Mouse (Mus musculus): Measurements from ENCODE around the gene Sult1b1. TPM values are rescaled to one million over a fixed set of nuclear protein-coding genes. Genes with fewer than 3 reads are reported as not detected.
"Not testable (repeated sequence)": the region's sequence is repeated elsewhere in the genome, so short reads cannot be mapped to it uniquely, and the experiment has no call there.

Sult1b1 gene
- total and polyA plus RNA-seq, 3 experiments = not detected

DNA sequence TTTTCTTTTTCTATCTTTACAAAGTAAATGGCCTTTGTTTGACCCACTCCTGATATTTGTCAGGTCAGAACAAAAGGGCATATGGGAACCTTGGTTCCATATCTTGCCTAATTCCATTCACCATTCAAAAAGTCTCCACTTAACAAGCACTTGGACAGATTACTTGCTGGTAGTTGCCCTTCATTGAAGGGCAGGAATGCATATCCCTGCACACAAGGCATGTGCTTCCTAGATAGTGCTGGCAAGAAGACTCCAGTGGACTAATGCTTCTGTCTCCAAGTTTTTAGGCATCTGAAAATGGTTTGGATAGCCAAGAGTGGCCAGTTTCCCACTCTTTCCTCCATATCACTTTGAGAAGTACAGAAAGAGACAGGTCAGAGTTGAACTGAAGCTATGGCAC, 38.7 kb downstream of the Sult1b1 start:
- Histone ChIP-seq H3K27ac (ENCODE audit: control insufficient read depth, low read depth, low read length) (no peak overlapping the region), H3K9ac (ENCODE audit: control insufficient read depth, low read depth, low read length, poor library complexity, severe bottlenecking) (no peak overlapping the region), H3K27me3 (ENCODE audit: control insufficient read depth in 1 of 2, insufficient read depth in 2 of 2, low read length in 2 of 2) (no peaks in the 10 kb centered on the region), H3K9me3 (replicated peaks; ENCODE audit: insufficient read depth, low read length) (no peaks in the 10 kb centered on the region), H3K36me3 (ENCODE audit: control insufficient read depth in 1 of 2, insufficient read depth in 2 of 2, low read length in 2 of 2) (no peaks in the 10 kb centered on the region), H3K4me3 (ENCODE audit: control insufficient read depth in 1 of 2, insufficient read depth in 1 of 2, low read depth in 2 of 2, low read length in 2 of 2) (no peak overlapping the region), H3K4me1 (ENCODE audit: control insufficient read depth in 1 of 2, insufficient read depth in 2 of 2, low read length in 2 of 2) (no peaks in the 10 kb centered on the region), H3K79me2 (ENCODE audit: control insufficient read depth, insufficient read depth, low read length, poor library complexity) (no peaks in the 10 kb centered on the region)
- DNase-seq (ENCODE audit: low read depth, low spot score) = no peak
- TF ChIP-seq RCOR1 (IDR thresholded peaks at IDR 0.05; ENCODE audit: low read depth, low read length) = no peak
- TF ChIP-seq EP300 (IDR thresholded peaks at IDR 0.05; ENCODE audit: low read depth in 1 of 2, low read length in 2 of 2) = no peak
- no peak for TF ChIP-seq CHD2 (IDR thresholded peaks at IDR 0.05; ENCODE audit: low read length)
- TF ChIP-seq CHD1 (IDR thresholded peaks at IDR 0.05; ENCODE audit: low read depth, low read length) = no peak
- no peak for TF ChIP-seq POLR2A (IDR thresholded peaks at IDR 0.05; ENCODE audit: control insufficient read depth in 1 of 2, insufficient read depth in 1 of 2, low read depth in 1 of 2, low read length in 2 of 2, poor library complexity in 1 of 2)
- no peak for TF ChIP-seq MAFK (IDR thresholded peaks at IDR 0.05; ENCODE audit: borderline replicate concordance, low read depth, low read length)
- no peak for TF ChIP-seq MXI1 (IDR thresholded peaks at IDR 0.05; ENCODE audit: low read depth, low read length)
- TF ChIP-seq POLR2AphosphoS2 (IDR thresholded peaks at IDR 0.05; ENCODE audit: low read length) = no peak

DNA sequence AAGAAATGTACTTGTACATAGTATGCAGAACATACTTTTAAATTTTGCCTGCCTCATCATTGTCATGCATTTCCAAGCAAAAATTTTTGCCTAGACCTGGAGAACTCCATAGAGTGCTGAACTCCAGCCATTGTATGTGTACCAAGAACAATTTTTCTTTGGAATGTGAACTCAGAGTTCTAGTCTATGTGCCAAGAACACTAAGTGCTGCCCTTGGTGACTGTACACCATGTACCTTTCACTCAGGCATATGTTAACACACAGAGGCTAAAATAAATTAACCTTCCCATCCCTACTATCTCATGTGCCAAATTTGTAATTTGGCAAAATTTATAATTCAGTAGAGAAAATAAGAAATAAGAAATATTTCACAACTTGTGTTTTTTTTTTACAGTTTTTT, 39.1 kb downstream of the Sult1b1 start:
- no peak overlapping the region for H3K9ac ChIP-seq (ENCODE audit: control insufficient read depth, low read depth, low read length, poor library complexity, severe bottlenecking)
- H3K4me1 ChIP-seq (ENCODE audit: control insufficient read depth in 1 of 2, insufficient read depth in 2 of 2, low read length in 2 of 2) = no peaks in the 10 kb centered on the region
- H3K27ac ChIP-seq (ENCODE audit: control insufficient read depth, low read depth, low read length) = no peak overlapping the region
- TF ChIP-seq ZMIZ1 (IDR thresholded peaks at IDR 0.05; ENCODE audit: low read depth, low read length) (no peak), GATA1 (IDR thresholded peaks at IDR 0.05; ENCODE audit: low read depth, low read length) (no peak), SIN3A (IDR thresholded peaks at IDR 0.05; ENCODE audit: low read length) (no peak), MXI1 (IDR thresholded peaks at IDR 0.05; ENCODE audit: low read depth, low read length) (no peak), POLR2AphosphoS2 (IDR thresholded peaks at IDR 0.05; ENCODE audit: low read length) (no peak), RCOR1 (IDR thresholded peaks at IDR 0.05; ENCODE audit: low read depth, low read length) (no peak), TBP (IDR thresholded peaks at IDR 0.05; ENCODE audit: low read depth, low read length) (no peak), GABPA (IDR thresholded peaks at IDR 0.05; ENCODE audit: low read depth, low read length) (no peak)
- no peaks in the 10 kb centered on the region for H3K9me3 ChIP-seq (replicated peaks; ENCODE audit: insufficient read depth, low read length)
- no peak for DNase-seq (ENCODE audit: low read depth, low spot score)
- H3K27me3 ChIP-seq (ENCODE audit: control insufficient read depth in 1 of 2, insufficient read depth in 2 of 2, low read length in 2 of 2) = no peaks in the 10 kb centered on the region
- no peak overlapping the region for H3K4me3 ChIP-seq (ENCODE audit: control insufficient read depth in 1 of 2, insufficient read depth in 1 of 2, low read depth in 2 of 2, low read length in 2 of 2)
- H3K36me3 ChIP-seq (ENCODE audit: control insufficient read depth in 1 of 2, insufficient read depth in 2 of 2, low read length in 2 of 2) = no peaks in the 10 kb centered on the region
- H3K79me2 ChIP-seq (ENCODE audit: control insufficient read depth, insufficient read depth, low read length, poor library complexity) = no peaks in the 10 kb centered on the region

DNA sequence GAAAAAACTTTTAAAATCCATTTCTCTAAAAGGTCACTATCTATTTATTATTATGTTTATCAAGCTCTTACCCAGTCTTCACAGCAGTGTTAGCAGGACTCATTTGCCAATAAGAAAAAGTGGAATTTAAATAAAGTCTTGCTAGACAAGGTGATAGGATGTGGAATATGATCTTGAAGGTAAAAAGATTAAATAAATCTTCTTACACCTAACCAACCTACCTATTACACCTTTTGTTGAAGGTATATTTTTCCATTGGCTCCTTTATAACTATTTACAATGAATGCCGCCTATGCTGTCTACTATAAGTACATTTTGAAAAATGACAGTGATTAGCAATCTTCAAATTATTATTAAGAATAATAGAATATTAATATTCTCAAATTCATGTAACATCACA, 47.2 kb downstream of the Sult1b1 start, which contains the start of gene Ugt2a1:
Ugt2a1 (minus strand) TSS at position 101 of the 400 bp plus-strand sequence.
- no peaks in the 10 kb centered on the region for H3K36me3 ChIP-seq (ENCODE audit: control insufficient read depth in 1 of 2, insufficient read depth in 2 of 2, low read length in 2 of 2)
- H3K9me3 ChIP-seq (replicated peaks; ENCODE audit: insufficient read depth, low read length) = no peaks in the 10 kb centered on the region
- TF ChIP-seq NELFE (IDR thresholded peaks at IDR 0.05; ENCODE audit: low read depth, low read length) (no peak), ELF1 (IDR thresholded peaks at IDR 0.05; ENCODE audit: low read depth, low read length) (no peak)
- no peak within 1 kb of the TSS for H3K4me3 ChIP-seq (ENCODE audit: control insufficient read depth in 1 of 2, insufficient read depth in 1 of 2, low read depth in 2 of 2, low read length in 2 of 2)
- no peak for DNase-seq (ENCODE audit: low read depth, low spot score)
- H3K79me2 ChIP-seq (ENCODE audit: control insufficient read depth, insufficient read depth, low read length, poor library complexity) = no peaks in the 10 kb centered on the region
- no peak within 1 kb of the TSS for H3K9ac ChIP-seq (ENCODE audit: control insufficient read depth, low read depth, low read length, poor library complexity, severe bottlenecking)
- H3K27me3 ChIP-seq (ENCODE audit: control insufficient read depth in 1 of 2, insufficient read depth in 2 of 2, low read length in 2 of 2) = no peaks in the 10 kb centered on the region
- H3K4me1 ChIP-seq (ENCODE audit: control insufficient read depth in 1 of 2, insufficient read depth in 2 of 2, low read length in 2 of 2) = no peaks in the 10 kb centered on the region
- no peak within 1 kb of the TSS for H3K27ac ChIP-seq (ENCODE audit: control insufficient read depth, low read depth, low read length)

DNA sequence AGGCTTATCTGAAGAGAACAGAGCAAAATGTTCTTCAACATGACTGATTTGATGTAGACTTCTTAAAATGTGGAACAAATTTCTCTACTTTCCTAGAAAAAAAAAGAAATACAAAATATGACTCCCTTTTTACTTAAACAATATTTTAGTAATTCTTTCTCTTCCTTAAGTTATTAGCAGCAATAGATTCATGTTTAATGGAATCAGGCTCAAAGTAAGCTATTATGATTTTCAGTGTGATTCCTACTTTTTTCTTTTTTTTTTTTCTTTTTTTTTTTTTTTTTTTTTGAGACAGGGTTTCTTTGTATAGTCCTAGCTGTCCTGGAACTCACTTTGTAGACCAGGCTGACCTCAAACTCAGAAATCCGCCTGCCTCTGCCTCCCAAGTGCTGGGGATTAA, 51.3 kb downstream of the Sult1b1 start, which contains the start of gene Gm43638:
Gm43638 (minus strand) TSS at position 101 of the 400 bp plus-strand sequence.
- not testable (repeated sequence) for H3K79me2 ChIP-seq (ENCODE audit: control insufficient read depth, insufficient read depth, low read length, poor library complexity); H3K9ac ChIP-seq (ENCODE audit: control insufficient read depth, low read depth, low read length, poor library complexity, severe bottlenecking); H3K27me3 ChIP-seq (ENCODE audit: control insufficient read depth in 1 of 2, insufficient read depth in 2 of 2, low read length in 2 of 2); H3K4me1 ChIP-seq (ENCODE audit: control insufficient read depth in 1 of 2, insufficient read depth in 2 of 2, low read length in 2 of 2); H3K27ac ChIP-seq (ENCODE audit: control insufficient read depth, low read depth, low read length); DNase-seq (ENCODE audit: low read depth, low spot score); H3K9me3 ChIP-seq (replicated peaks; ENCODE audit: insufficient read depth, low read length); H3K4me3 ChIP-seq (ENCODE audit: control insufficient read depth in 1 of 2, insufficient read depth in 1 of 2, low read depth in 2 of 2, low read length in 2 of 2); H3K36me3 ChIP-seq (ENCODE audit: control insufficient read depth in 1 of 2, insufficient read depth in 2 of 2, low read length in 2 of 2)

Data from MEL (cell line).